Mouse (Mus musculus) cerebral cortex, adult 2 months (tissue): ENCODE results near the gene Macrod2.

ENCODE experiments used
- WGBS: fragments of 180-500 bp; shearing (Covaris S2); methylation state at CpG from one replicate; pipeline ENCODE4 v1.1.7; 2018; 5-methylcytosine and 5-hydroxymethylcytosine counted together

Macrod2 gene

GRCm38 (mm10) chr2:140704146-140704545 lies 309.0 kb downstream of the Macrod2 start:
- WGBS, result 81% methylated on average over 3 of the region's 3 CpGs

- 53% methylated on average over 2 of the region's 2 CpGs for WGBS
Measured at GRCm38 (mm10) chr2:140705278-140705677, 310.2 kb downstream of the Macrod2 start.

- WGBS, result 89% methylated on average over 5 of the region's 5 CpGs
Measured at GRCm38 (mm10) chr2:140707550-140707949, 312.4 kb downstream of the Macrod2 start.

- WGBS, result 91% methylated on average over 4 of the region's 4 CpGs
Measured at GRCm38 (mm10) chr2:140715822-140716221, 320.7 kb downstream of the Macrod2 start.

DNA sequence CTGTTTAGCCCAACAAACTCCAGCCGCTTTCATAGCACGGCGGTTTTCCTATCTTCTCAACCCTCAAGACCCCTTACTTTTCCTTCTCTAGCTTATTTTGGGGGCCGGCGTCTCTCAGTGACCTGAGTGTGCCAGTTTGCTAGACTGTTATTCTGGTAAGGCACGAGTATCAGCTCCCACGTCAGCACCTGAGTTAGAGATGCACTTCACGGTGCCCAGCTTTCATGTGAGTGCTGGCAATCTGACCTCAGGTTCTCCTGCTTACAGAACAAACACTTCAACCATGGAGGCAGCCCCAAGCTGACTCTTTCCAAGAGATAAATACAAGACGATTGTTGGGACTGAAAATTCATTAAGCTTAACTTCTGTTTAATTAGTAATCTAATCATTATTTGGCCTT lies 322.3 kb downstream of the Macrod2 start:
- WGBS, result 91% methylated on average over 9 of the region's 9 CpGs

- WGBS, result 66% methylated on average over 6 of the region's 6 CpGs
Measured at GRCm38 (mm10) chr2:140732616-140733183, 337.6 kb downstream of the Macrod2 start.

DNA sequence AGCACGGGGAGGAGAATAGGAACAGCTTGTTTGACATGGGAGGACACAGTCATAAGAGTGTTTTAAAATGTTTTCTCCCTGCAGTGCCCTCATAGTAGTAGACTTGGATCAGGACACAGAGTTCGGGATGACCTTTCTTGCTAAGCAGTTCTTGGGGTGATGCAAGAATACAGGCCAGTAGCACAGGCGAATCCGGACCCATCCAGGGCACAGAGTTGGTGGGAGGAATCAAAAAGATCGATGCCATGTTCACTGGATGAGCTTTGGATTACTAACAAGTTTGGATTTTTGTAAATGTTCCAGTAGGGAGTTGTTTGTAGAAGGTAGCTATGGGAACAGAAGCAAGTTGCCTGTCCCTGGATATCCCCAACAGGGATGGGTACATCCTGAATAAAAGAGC lies 345.4 kb downstream of the Macrod2 start:
- 83% methylated on average over 5 of the region's 5 CpGs for WGBS

- 89% methylated on average over 2 of the region's 2 CpGs for WGBS
Measured at GRCm38 (mm10) chr2:140742954-140743353, 347.8 kb downstream of the Macrod2 start.

DNA sequence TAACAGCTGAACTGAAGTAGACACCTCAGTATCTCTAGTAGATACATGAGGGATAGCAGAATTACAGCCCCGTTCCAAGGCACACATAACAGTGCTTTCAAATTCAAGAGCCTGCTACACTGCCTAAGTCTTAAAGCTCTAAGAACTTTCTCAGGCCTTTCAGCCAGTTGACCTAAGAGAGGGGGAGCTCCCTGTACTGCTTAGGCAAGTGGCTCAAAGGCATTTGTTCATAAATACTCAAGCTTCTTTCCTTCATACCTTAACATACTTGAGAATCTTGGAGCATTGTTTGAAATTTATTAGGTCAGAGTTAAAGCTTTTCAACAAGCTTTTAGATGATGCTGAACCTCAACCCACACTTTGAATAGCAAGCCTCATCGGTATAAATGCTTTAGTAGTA lies 363.8 kb downstream of the Macrod2 start:
- 93% methylated on average over 2 of the region's 2 CpGs for WGBS

DNA sequence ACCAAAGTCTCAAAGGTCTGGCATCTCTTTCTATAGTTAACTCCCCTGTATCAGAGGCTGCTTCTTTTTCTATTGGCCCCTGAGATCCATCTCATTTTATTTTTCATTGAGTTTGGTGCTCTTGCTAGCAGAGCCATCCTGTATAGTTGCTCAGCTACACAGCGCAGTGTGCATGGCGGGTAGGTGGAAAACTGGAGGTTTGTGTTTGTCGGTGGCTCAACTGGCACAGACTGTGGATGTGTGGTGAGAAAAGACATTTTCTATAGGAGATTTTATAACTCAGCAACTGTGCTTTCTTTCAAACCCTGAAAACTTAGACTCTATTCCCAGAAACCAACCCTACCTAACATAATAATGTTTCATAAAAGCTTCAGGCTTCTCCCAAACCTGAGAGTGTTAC lies 365.0 kb downstream of the Macrod2 start:
- 55% methylated on average over 3 of the region's 3 CpGs for WGBS

DNA sequence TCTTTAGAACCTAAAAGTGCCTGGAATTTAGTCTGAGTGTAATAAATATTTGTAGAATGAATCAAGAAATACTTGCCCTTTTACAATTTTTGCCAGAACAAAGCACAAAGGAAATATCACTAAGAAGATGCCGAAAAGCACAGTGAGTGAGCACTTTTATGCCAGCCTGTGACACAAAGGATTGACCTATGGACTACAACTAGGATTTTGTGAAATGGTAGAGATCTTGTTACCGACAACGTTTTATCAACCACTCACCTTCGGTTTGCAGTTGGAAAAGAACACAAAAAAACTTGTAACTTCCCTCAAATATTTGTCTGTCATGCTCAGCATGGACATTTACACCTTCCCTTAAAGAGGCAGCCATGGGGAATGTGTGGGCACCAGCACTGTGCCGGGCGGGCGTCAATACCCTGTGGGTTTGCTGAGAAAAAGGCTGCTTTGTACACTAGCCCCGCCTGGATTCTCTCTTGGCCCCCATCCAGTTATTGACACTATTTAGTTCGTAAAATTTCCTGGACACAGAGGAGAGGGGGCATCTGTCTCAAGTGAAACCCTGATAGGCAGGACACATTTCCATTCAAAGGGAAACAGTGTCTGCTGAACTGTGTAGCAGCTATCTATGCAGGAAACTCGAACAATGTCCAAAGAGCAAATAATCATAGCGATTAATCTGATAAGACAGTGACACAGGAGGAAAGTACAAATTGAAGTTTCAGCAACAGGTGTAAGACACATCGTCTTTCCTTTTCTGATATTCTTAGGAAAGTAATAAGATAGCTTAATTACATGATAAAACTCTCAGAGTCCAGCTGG lies 368.2 kb downstream of the Macrod2 start:
- WGBS, result 61% methylated on average over 12 of the region's 12 CpGs

DNA sequence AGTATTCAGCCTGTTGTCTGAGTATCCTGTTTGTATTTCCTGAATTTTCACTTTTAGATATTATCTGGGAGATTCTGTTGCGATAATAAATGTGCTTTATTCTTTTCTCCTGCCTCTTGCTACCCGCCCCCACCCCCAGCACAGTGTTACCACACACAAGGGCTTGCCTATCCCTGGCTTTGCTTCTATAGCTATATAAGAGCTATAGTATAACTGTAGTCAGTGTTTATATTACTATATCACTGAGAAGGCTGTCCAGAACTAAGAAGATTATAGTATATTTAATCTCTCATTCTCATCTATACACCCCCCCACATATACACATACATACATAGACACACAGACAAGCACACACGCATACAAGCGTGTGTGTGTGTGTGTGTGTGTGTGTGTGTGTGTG lies 374.4 kb downstream of the Macrod2 start:
- WGBS, result 87% methylated on average over 4 of the region's 4 CpGs

DNA sequence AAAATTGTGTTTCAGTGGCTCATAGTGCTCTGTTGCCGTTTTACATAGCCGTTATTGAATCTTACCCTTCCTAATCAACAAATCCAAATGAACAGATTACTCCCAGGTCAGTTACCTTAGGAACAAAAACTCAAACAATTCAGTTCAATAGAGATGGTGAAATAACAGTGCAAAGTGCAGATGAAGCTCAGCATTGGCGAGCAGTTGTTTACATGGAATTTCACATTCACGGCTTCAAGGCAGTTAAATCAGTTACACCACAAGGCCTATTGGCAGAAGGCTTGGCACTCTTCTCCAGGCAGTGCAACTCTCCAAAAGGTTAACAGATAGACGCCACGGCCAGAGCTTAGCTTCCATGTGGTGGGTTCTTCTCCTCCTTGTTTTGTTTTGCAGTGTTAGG lies 377.7 kb downstream of the Macrod2 start:
- WGBS, result 79% methylated on average over 6 of the region's 6 CpGs

DNA sequence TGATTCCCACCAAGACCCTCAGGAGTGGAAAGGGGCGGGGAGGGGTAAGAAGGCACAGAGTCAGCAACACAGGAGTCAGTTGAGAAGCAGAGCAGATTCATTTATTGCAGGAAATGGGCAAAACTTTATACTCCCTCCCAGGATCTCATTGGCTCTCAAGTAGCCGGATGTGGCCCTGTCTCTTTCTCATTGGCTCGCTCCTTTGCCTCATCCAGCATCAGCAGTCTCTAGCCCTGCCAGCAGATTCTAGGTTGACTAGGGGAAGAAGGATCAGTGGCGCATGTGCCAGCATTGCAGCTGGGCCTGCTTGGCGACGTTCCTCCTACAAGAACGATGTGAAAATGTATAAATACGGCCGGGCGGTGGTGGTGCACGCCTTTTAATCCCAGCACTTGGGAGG lies 378.3 kb downstream of the Macrod2 start:
- 79% methylated on average over 11 of the region's 11 CpGs for WGBS

DNA sequence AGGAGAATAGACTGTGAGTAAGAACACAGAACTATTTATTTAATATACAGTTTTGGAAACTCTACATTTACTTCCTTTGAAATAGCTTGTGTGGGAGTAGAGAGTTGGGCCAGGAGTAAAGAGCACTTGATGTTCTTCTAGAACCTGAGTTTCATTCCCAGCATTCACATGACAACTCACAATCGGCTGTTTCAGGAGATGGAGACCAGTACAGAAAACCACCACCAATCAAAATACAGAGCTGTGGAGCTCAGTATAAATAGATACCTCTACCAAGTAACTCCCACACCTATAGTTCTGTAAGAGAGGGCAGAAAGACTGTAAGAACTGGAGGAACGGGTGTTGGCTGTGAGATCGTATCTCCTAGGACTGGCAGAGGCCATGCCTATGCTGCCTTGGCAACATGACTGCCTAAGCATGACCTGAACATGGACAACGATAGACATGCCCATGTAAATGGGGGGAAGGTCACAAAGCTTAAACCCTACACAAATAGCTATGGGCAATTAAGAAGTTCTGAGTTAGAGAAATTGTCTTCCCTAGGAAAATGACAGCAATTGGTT lies 379.8 kb downstream of the Macrod2 start:
- WGBS, result 60% methylated on average over 4 of the region's 4 CpGs

- WGBS, result 79% methylated on average over 8 of the region's 8 CpGs
Measured at GRCm38 (mm10) chr2:140775448-140776101, 380.5 kb downstream of the Macrod2 start.

DNA sequence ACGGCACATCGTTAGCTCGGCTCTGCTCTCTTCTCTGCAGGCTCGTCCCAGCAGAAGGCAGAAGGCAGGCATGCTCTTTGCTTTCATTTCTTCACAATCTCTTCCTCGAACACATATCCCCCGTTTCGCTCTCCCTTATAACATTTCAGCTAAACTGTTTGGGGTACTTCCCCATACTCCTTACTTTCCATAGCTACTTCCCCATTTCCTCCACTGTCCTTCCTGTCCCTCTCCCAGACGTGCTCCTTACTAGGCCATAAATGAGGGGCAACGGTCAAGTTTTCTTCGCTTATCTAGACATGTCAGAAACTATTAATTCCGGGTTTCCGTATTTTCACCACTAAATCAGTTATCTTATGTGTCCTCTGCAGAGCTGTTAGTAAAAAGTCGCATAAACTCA lies 383.1 kb downstream of the Macrod2 start:
- 88% methylated on average over 13 of the region's 13 CpGs for WGBS

GRCm38 (mm10) chr2:140783041-140783440 lies 387.9 kb downstream of the Macrod2 start:
- WGBS, result 43% methylated on average over 1 of the region's 1 CpGs

GRCm38 (mm10) chr2:140784626-140785025 lies 389.5 kb downstream of the Macrod2 start:
- 91% methylated on average over 2 of the region's 2 CpGs for WGBS

DNA sequence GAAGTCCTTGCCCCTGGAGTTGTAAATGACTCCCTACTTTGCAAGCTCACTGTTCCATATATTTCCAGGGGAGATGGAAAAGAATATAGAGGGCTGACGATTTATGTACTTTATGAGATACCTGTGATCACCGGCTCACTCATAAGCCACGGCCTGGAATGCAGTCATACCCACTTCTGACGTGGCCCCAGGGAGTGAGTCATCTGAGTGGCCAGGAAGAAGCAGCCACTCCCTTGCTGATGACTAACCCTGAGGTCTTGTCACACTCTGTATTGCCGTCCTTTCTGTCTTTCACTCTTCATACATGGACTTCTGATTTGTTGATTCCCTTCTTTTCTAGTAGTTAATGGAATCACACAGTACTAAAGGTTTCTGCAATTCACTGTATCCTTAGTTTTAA lies 395.3 kb downstream of the Macrod2 start:
- 76% methylated on average over 5 of the region's 5 CpGs for WGBS

DNA sequence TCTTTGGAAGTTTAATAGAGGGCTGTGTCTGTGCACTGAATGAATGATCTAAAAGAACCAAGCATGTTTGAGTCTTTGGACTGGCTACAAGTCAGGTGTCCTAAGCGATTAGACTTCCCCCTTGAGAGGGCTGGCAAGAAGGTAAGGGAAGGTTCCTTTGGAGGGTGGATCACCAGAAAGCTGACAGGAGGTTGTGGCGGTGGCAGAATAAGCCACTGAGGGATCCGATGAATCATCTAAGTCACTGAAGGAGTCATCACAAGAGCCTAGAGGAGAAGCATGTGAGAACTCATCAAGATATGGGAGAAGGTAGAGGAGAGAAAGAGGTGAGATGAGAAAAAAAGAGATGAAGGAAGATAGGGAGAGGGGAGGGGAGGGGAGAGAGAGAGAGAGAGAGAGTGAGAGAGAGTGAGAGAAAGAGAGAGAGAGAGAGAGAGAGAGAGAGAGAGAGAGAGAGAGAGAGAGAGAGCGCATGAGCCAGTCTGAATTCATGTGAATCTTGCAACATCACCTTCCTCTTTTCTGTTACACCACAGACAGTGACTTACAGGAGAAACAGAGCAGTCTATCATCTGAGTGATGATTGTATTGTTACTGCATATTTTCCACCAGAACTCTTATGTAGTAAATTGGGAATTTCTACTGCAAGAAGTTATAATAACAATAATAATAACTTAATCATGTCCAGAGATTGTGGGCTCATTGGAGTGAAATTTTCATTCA lies 398.9 kb downstream of the Macrod2 start:
- 90% methylated on average over 3 of the region's 4 CpGs for WGBS

GRCm38 (mm10) chr2:140811693-140812092 lies 416.6 kb downstream of the Macrod2 start:
- WGBS, result 92% methylated on average over 4 of the region's 4 CpGs
